Mouse (Mus musculus) hindbrain, embryonic 16.5 days (tissue): ENCODE results near the gene Col16a1. TPM values are rescaled to one million over a fixed set of nuclear protein-coding genes. Genes with fewer than 3 reads are reported as not detected.

Experiments
- ATAC-seq: fragments of 200-750 bp; cut with Nextera tagmentation; 2 replicates; pipeline ENCODE4 v1.8.0; 2017; ENCODE audit warnings: moderate TSS enrichment, moderate library complexity
- H3K27ac ChIP-seq: fragments of 300-500 bp; sonication (generic); 2 replicates; pipeline ENCODE4 v1.5.1; 2014; ENCODE audit warnings: low read depth, mild to moderate bottlenecking, control low read depth, low read length, moderate library complexity
- H3K27me3 ChIP-seq: fragments of 300-500 bp; sonication (generic); replicated peaks from 2 replicates; pipeline ENCODE4 v1.6.1; 2014; ENCODE audit warnings: low read length; ENCODE audit not compliant: control insufficient read depth, insufficient read depth
- H3K36me3 ChIP-seq: fragments of 300-500 bp; sonication (generic); 2 replicates; pipeline ENCODE4 v1.6.1; 2014; ENCODE audit warnings: mild to moderate bottlenecking, low read length, moderate library complexity, mixed read lengths; ENCODE audit not compliant: control insufficient read depth, insufficient read depth
- H3K4me1 ChIP-seq: fragments of 300-500 bp; sonication (generic); 2 replicates; pipeline ENCODE4 v1.6.1; 2014; ENCODE audit warnings: low read depth, low read length; ENCODE audit not compliant: control insufficient read depth, insufficient read depth
- H3K4me2 ChIP-seq: fragments of 300-500 bp; sonication (generic); 2 replicates; pipeline ENCODE4 v1.6.1; 2014; ENCODE audit warnings: mild to moderate bottlenecking, low read length, control low read depth, moderate library complexity
- H3K4me3 ChIP-seq: fragments of 300-500 bp; sonication (generic); 2 replicates; pipeline ENCODE4 v1.5.1; 2014; ENCODE audit warnings: mild to moderate bottlenecking, low read length, control low read depth, moderate library complexity
- H3K9ac ChIP-seq: fragments of 300-500 bp; sonication (generic); 2 replicates; pipeline ENCODE4 v1.6.1; 2014; ENCODE audit warnings: low read depth, mild to moderate bottlenecking, control low read depth, low read length, moderate library complexity
- H3K9me3 ChIP-seq: fragments of 300-500 bp; sonication (generic); 2 replicates; pipeline ENCODE4 v1.6.1; 2014; ENCODE audit warnings: mild to moderate bottlenecking, low read length, moderate library complexity; ENCODE audit not compliant: control insufficient read depth
- WGBS: fragments of 180-500 bp; shearing (Covaris S2); extraction: QIAGEN DNeasy Blood & Tissue Kit; methylation state at CpG from one replicate; pipeline ENCODE4 v1.1.7; 2014; 5-methylcytosine and 5-hydroxymethylcytosine counted together
- polyA plus RNA-seq: library from polyadenylated mRNA; unstranded; fragments of >200 nt; fragmentation: Nextera tagmentation; extraction: Ambion mirVana; gene quantifications from 2 replicates; pipeline ENCODE4 v1.2.1, GENCODE M21; 2015

Gene Col16a1
- polyA plus RNA-seq, 1 experiment from 2014 or later: 11.8 TPM

DNA sequence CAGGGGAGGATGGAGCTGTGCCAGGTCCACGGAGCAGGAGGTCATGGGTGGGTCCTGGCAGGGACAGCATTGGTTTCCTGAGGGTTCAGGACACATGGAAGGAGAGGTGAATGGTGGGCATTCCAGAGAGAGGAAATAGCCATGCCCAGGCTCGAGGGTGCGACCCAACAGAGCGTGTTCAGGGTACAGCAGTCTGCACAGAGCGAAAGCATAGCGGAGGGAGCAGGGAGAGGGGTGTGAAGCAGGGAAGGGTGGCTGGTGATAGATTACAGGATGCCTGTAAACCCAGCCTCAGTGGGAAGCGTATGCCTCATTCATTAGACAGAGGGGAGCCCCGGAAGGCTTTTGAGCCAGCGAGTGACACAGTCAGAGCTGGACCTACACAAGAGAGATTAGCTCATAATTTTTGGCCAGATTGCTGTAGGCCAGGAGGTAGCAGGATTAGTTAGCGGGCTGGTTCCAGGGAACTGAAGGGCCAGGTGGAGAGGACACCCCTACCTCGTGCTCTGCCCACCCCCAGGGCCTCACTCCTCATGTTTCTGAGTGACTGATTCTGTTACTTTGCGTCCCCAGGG is 37.7 kb downstream of the Col16a1 start:
- peaks cover 4% of the 10 kb centered on the region for H3K27me3 ChIP-seq
- peaks cover 25% of the 10 kb centered on the region for H3K4me1 ChIP-seq
- H3K36me3 ChIP-seq: no peaks in the 10 kb centered on the region
- 70% methylated on average over 12 of the region's 12 CpGs for WGBS
- no peaks in the 10 kb centered on the region for H3K9me3 ChIP-seq
- no peak overlapping the region for H3K9ac ChIP-seq
- H3K4me2 ChIP-seq: no peak overlapping the region
- no peak overlapping the region for H3K27ac ChIP-seq
- no peak for ATAC-seq
- H3K4me3 ChIP-seq: no peak overlapping the region

DNA sequence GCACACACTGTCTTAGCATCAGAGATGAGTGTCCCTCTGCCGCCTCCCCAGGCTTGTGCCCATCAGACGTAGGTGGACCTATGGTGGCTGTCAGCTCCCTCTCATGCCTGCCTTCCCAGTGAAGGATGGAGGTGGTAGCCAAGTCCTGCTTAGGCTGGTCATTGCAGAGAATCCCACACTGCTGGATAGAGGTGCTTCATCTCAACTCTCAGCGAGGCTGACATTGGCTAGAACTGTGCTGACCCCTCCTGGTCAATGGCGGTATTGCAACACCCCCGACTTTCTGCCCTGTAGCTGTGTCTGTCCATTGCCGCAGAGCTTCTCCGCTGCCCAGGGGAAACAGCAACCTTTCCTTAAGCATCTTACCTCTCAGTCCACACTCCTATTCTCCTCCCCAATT is 39.7 kb downstream of the Col16a1 start:
- 14% methylated on average over 7 of the region's 7 CpGs for WGBS
- Histone ChIP-seq H3K4me3 (no peak overlapping the region), H3K4me2 (no peak overlapping the region), H3K9me3 (no peaks in the 10 kb centered on the region), H3K27me3 (peaks cover 4% of the 10 kb centered on the region), H3K27ac (no peak overlapping the region), H3K4me1 (peaks cover 14% of the 10 kb centered on the region), H3K9ac (no peak overlapping the region), H3K36me3 (no peaks in the 10 kb centered on the region)
- peak; percentile 76 for ATAC-seq

DNA sequence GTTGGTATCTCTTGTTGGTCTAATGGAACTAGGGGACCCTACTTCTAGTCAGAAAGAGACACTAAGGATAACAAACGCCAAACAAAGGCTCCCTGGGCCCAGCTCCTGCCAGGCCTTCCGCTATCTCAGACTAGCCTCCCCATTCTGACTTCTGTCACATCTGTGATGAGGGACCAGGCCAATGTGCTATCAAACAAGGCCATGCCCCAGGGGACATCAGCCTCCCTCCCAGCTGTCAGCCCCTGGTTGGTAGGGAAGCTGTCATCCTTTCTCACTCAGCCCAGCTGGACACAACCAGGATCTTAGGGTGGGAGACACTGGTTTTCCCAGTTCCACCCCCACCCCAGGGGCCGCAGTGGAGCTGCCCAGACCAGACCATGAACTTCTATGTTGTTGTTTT is 47.5 kb downstream of the Col16a1 start:
- H3K36me3 ChIP-seq: no peaks in the 10 kb centered on the region
- WGBS: 45% methylated on average over 3 of the region's 3 CpGs
- H3K9ac ChIP-seq: no peak overlapping the region
- H3K4me3 ChIP-seq: no peak overlapping the region
- no peaks in the 10 kb centered on the region for H3K4me1 ChIP-seq
- no peaks in the 10 kb centered on the region for H3K9me3 ChIP-seq
- H3K4me2 ChIP-seq: no peak overlapping the region
- no peak overlapping the region for H3K27ac ChIP-seq
- ATAC-seq: no peak
- no peaks in the 10 kb centered on the region; the same call in 1 of the 2 replicates for H3K27me3 ChIP-seq

DNA sequence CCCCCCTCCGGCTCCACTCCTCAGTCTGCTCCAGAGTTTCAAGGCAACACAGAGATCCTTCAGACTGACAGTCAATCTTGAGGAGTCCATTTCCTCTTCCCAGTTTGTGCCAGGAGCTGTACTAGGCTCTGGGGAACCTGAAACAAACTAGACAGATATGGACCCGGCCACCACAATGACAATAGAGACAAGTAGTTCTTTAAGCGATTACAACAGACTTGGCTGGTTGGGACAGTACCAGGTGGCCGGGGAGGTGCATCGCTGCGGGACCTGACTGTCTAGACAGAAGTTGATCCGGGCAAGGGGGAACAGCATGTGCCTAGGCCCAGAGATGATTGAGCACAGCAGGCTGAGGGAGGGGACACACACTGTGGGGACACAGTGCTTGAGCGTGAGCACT is 53.5 kb downstream of the Col16a1 start:
- H3K27me3 ChIP-seq: no peaks in the 10 kb centered on the region; the same call in 1 of the 2 replicates
- WGBS: 18% methylated on average over 8 of the region's 8 CpGs
- ATAC-seq: peak; percentile 69

DNA sequence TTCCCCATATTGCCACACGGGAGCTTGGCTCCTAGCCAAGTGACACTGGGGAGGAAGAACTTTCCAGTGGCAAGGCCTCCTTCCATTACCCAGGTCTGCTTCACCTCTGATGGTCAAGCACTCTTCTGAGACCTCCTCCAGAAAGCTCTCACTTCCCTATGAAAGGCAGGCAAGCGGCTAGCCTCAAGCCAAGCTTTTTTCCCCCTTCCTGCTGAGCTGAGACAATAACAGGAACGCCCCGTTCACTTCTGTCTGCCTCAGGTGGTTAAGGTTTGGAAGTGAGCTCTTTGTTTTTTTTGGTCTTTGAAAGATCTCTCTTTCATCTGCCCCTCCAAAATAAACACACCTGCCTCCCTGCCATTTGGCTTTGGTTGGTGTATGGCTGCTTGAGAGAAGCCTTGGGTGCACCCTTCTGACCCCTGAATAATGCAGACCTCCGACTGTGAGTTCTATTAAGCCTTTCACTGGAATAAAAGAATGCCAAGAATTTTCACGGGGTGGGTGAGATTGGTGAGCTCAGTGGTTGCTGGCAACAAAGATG is 54.5 kb downstream of the Col16a1 start, which contains the start of gene Pef1:
Gene Pef1 (plus strand): TSS at position 448 of the 541 bp plus-strand sequence.
- Histone ChIP-seq H3K36me3 (no peaks in the 10 kb centered on the region), H3K9me3 (no peaks in the 10 kb centered on the region), H3K4me1 (peaks cover 6% of the 10 kb centered on the region), H3K27me3 (no peaks in the 10 kb centered on the region; the same call in 1 of the 2 replicates), H3K27ac (no peak within 1 kb of the TSS), H3K4me3 (no peak within 1 kb of the TSS), H3K9ac (no peak within 1 kb of the TSS), H3K4me2 (no peak within 1 kb of the TSS)
- WGBS: 3% methylated on average over 6 of the region's 6 CpGs
- ATAC-seq: no peak

More for the DNA sequence above, 53.5 kb downstream of the Col16a1 start:
- Histone ChIP-seq H3K9ac (no peak overlapping the region), H3K36me3 (no peaks in the 10 kb centered on the region), H3K27ac (no peak overlapping the region), H3K4me1 (peaks cover 6% of the 10 kb centered on the region), H3K4me3 (no peak overlapping the region), H3K9me3 (no peaks in the 10 kb centered on the region), H3K4me2 (no peak overlapping the region)

DNA sequence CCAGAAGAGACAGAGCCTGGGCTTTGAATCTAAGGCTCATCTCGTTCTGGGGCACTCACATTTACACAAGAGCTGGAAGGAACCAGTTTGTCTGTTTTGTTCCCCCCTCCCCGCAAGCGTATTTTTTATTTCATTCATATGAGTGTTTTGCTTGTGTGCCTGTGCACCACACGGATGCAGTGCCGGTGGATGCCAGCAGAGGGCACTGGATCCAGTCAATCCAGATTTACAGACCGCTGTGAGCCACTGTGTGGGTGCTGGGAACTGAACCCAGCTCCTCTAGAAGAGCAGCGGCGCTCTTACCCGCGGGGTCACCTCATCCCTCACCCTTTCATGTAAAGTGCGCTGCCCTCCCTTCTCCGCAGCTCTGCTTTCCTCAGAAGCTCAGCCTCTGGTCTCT is 56.0 kb downstream of the Col16a1 start:
- H3K27me3 ChIP-seq: no peaks in the 10 kb centered on the region; the same call in 1 of the 2 replicates
- no peak overlapping the region for H3K4me3 ChIP-seq
- no peak overlapping the region for H3K4me2 ChIP-seq
- H3K9me3 ChIP-seq: no peaks in the 10 kb centered on the region
- no peak overlapping the region for H3K27ac ChIP-seq
- ATAC-seq: no peak
- no peaks in the 10 kb centered on the region for H3K36me3 ChIP-seq
- peaks cover 12% of the 10 kb centered on the region for H3K4me1 ChIP-seq
- 80% methylated on average over 12 of the region's 12 CpGs for WGBS
- H3K9ac ChIP-seq: no peak overlapping the region

DNA sequence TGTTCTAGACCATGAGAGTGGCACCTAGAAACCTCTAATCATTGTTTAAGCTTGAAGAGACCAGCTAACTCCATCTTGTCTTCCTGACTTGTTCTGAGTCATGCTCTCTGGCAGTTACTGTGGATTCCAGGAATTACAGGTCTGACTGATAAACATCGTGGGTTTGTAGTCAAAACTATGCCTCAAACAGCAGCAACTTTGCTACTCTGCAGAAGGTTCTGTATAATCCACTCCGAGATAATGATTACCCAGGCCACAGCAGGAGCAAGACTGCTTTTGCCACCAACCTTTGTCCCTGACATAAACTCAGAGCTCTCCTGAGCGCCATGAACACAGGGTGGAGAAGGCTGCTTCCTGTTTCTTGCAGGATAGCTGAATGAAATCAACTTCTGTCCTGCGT is 56.9 kb downstream of the Col16a1 start:
- no peak for ATAC-seq
- no peaks in the 10 kb centered on the region for H3K27me3 ChIP-seq
- H3K4me1 ChIP-seq: peaks cover 14% of the 10 kb centered on the region
- no peaks in the 10 kb centered on the region for H3K36me3 ChIP-seq
- WGBS: 82% methylated on average over 4 of the region's 4 CpGs
- no peak overlapping the region for H3K4me2 ChIP-seq
- H3K4me3 ChIP-seq: no peak overlapping the region
- no peak overlapping the region for H3K27ac ChIP-seq
- H3K9ac ChIP-seq: no peak overlapping the region
- H3K9me3 ChIP-seq: no peaks in the 10 kb centered on the region

DNA sequence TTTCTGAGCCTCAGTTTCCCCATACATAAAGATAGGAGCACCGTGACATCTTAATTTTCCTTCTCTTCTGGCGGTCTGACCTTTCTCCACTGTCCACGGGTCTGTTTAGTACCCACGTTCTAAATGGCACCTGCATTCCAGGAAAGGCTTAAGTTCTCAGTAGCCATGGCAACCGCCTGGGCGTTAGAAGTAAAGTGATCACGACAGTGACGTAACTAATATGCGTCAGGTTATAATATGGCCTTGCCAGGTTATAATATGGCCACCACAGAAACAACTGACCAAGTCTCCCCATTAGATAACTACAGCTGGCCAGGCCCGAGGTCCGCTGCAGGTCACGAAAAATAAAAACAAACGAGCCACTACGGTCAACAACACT is 59.4 kb downstream of the Col16a1 start:
- Histone ChIP-seq H3K4me2 (peak overlapping the region; percentile 48), H3K4me3 (peak overlapping the region; percentile 53), H3K27ac (peak overlapping the region; percentile 45; the same call in 1 of the 2 replicates), H3K4me1 (peaks cover 12% of the 10 kb centered on the region), H3K27me3 (no peaks in the 10 kb centered on the region), H3K9ac (no peak overlapping the region), H3K9me3 (no peaks in the 10 kb centered on the region), H3K36me3 (no peaks in the 10 kb centered on the region)
- 8% methylated on average over 14 of the region's 14 CpGs for WGBS
- ATAC-seq: peak; percentile 85

DNA sequence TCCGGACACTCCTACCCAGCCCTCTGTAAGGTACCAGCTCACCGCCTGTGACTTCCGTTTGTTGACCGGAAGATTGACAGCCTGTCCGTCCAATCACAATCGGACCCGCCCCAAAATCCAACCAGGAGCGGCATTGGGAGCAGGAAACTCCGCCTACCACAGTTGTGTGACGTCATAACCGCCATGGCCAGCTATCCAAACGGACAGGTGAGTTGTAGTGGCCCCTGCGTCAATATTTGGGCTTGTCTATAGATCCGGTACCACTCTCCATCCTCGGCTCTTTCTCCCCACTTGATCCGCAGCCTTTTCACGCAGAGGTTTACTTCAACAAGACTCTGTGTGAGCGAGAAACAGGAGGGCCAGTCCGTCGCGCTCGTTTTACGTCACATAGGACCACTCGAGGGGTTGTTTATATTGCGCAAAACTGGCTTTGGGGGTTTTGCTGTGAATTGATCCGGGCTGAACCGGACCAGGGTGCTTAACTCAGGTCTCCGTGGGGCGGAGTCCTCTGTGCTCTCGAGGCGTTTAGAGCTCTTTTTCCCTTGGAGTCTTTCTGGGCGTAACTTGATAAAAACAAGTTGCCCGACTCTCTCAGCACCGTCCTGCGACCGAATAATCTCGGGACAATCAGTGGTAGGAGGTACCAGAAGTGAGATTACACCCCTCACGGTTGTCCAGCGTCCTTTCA is 59.9 kb downstream of the Col16a1 start:
- Histone ChIP-seq H3K36me3 (no peaks in the 10 kb centered on the region), H3K4me2 (peak overlapping the region; percentile 77), H3K4me1 (peaks cover 12% of the 10 kb centered on the region), H3K27me3 (no peaks in the 10 kb centered on the region), H3K9ac (peak overlapping the region; percentile 61), H3K4me3 (peak overlapping the region; percentile 53), H3K27ac (peak overlapping the region; percentile 45; the same call in 1 of the 2 replicates), H3K9me3 (no peaks in the 10 kb centered on the region)
- peak; percentile 97 for ATAC-seq
- WGBS: 1% methylated on average over 39 of the region's 39 CpGs
